Mouse (Mus musculus) adrenal gland, postnatal 36 days (tissue): ENCODE results near the gene Ppp6r3. TPM values are rescaled to one million over a fixed set of nuclear protein-coding genes. Genes with fewer than 3 reads are reported as not detected.

Source experiments
- DNase-seq, 2 experiments: peaks; one replicate each; pipeline ENCODE4 v3.0.0; 2021; ENCODE audit warnings: mixed read lengths in 1 of 2
- total RNA-seq, 2 experiments: library from RNA; stranded (reverse); gene quantifications; 2 replicates each; pipeline ENCODE4 v1.2.3; 2021

Ppp6r3 gene
- total RNA-seq, 2 experiments from 2014 or later, result 92.7 to 98.6 TPM

- no peak for DNase-seq
Measured at GRCm38 (mm10) chr19:3434124-3434523, 141.4 kb downstream of the Ppp6r3 start.

GRCm38 (mm10) chr19:3431969-3432368 lies 143.6 kb downstream of the Ppp6r3 start:
- no peak for DNase-seq

DNA sequence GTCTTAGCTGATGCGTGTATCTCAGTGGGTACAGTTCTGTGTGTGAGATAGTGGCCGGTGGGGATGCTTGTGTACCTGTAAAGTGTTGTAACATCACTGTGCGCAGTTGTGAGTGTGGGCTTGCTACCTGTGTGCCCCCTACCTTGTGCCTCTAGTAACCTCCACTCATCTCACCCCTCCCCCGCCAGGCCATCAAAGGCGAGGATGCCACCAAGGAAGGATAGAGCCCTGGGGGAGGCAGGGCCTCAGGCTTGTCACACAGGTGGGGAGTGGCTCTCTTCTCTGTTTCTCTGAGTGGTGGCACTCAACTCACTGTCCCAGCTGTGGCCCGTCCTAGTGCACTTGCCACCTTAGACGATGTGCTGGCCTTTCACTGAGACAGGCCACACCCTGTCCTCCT lies 144.5 kb downstream of the Ppp6r3 start:
- no peak for DNase-seq

- DNase-seq, result no peak
Measured at GRCm38 (mm10) chr19:3429156-3429816, 146.3 kb downstream of the Ppp6r3 start.

DNA sequence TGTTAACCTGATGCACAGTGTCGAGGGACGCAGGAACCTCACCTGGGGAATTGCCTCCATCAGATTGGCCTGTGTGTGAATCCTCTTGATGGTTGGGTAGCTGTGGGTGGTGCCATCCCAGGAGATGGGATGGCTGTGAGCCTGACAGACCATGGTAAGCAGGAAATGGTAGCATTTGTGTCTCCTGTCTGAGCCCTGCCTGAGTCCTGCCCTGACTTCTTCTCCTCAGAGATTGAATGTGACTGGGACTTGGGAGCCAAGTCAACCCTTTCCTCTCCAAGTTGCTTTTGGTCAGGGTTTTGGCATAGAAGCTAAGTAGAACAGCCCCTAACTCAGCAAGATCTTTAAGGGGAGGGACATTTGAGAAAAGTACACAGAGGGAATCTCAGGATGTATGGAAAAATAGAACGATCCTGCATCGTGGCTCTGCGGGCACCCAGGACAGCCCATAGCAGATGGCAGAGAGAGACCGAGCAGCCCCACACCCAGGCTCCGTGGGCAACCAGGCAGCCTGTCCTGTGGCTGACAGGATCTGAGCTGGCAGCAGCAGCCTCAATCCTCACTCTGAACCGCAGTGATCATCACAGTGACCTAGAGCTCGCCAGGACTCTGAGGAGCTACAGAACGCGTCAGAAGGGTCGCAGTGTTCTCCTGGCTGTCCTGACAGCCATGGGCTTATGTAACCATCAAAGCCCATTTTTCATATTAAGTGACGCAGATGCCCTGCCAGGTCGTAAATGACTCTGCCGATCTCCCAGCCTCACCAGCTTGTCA lies 147.3 kb downstream of the Ppp6r3 start:
- peak in 1 of 2 experiments; percentile 29 for DNase-seq

GRCm38 (mm10) chr19:3424214-3424613 lies 151.3 kb downstream of the Ppp6r3 start:
- DNase-seq, result no peak

DNA sequence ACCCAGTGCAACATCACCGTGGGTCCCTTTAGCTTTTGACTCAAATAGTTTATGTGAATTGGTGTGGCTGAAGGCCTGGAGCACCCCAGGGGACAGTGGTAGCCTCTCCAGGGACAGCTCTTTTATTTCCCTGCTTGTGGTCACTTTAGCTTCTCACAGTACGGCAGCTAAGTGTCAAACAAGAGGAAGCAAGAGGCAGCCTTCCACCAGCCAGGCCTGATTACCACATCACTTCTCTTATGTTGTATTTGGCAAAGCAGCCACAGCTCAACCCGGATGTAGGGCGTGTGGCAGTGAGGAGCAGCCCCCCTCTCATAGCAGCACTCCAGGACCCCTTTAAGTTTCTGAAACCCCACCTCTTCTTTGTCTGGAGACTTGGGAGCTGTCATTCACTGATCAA lies 152.6 kb downstream of the Ppp6r3 start:
- no peak for DNase-seq

- DNase-seq, result no peak
Measured at GRCm38 (mm10) chr19:3422488-3422887, 153.1 kb downstream of the Ppp6r3 start.

DNA sequence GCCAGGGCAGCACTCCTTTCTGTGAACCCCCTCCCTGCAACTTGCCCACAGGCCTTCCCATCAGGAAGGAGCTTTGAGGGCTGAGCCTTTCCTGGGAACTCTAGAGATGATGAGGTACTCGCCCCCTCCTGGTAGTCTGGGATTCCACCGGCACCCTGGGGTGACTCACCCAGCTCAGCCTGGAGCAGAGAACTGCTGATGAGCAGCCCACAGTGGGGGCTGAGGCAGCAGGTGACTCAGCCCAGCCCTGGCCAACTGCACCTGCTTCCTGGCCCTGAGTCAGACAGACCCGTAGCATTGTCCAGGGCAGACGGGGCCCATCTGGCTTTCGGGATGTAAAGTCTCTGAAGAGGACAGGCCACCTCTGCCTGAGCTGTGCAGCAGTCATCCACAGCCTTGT lies 156.3 kb downstream of the Ppp6r3 start:
- peak; percentile 58 to 61 for DNase-seq

DNA sequence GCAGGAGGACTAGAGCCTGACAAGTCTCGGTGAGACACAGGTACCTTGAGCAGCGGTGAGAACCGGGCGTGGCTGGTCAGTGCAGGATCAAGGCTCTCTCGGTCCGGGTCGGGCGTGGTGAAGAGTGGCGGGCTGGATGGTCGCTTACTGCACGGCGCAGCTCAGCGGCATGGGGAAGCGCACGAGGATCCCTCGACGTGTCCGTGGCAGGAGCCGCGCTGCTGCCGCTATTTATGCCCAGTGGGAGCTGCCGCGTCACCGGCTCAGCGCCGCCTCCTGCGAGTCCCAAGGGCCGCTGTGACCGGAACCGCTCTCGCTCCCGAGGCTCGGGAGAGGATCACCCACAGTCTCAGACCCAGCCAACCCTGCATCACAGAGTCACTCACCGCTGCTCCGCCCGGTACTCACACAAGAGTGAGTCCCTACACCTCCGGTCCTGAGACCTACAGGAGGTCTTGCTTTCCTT lies 161.2 kb downstream of the Ppp6r3 start, which contains the start of gene Gal:
Gene Gal, minus strand, starts transcription at position 277 of the 466 bp plus-strand sequence.
- peak; percentile 47 to 63 for DNase-seq

DNA sequence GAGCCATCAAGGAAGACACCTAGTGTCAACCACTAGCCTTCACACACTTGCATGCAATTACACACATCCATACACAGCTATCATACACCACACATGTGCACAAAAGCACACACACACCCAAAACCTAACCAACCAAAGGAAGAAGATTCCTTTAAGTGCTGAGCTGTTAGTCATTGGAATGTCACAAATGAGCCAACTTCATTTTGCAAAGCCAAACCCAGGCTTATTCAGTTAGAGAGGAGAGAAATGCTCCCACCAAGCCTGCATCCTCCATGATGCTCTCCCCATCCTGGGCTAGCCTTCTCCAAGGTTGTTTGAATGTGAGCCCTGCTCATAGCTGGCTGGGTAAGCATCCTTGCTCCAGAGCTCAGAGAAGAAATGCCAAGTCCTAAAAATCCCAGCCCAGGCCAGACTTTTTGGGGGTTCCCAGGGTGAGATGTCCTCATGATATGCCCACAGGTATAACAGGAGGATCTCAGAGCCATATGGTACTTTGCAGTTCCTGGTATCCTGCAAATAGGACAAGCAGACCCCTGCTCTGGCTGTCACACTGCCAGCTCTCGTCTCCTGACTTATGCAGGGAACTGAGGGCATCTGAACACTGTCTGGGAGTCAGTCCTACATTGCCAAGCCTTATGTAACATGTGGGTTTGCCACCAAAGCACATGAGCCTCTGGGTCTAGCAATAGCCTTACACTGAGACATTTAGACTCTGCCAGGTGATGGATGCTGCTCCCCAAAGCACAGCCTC lies 169.8 kb downstream of the Ppp6r3 start:
- DNase-seq, result no peak

Other genes starting within 250 kb of the Ppp6r3 start
- under 1 TPM; 0.73 to 0.92 TPM for gene Tesmin, start 186.9 kb downstream of the Ppp6r3 start, total RNA-seq
- 10 to 100 TPM; 36.3 to 93.3 TPM for gene Gal, start 161.2 kb downstream of the Ppp6r3 start, total RNA-seq
- gene Lrp5, start 110.8 kb upstream of the Ppp6r3 start, total RNA-seq, result 100 to 1,000 TPM in 1 of 2 experiments, 10 to 100 TPM in 1; 95.6 to 154 TPM
- gene 1810055G02Rik, start 132.5 kb upstream of the Ppp6r3 start, total RNA-seq, result 10 to 100 TPM; 28.1 to 43.2 TPM
- gene Kmt5b, start 191.7 kb upstream of the Ppp6r3 start, total RNA-seq, result 10 to 100 TPM; 50.7 to 52.5 TPM